Mouse (Mus musculus) CD4-positive helper T cell, adult 2 months (primary cell): ENCODE results near the gene Lck.

Experiments used
- DNase-seq: peaks from one replicate; pipeline ENCODE4 v3.0.0-alpha.2; 2012; ENCODE audit warnings: low read depth, missing footprints, low spot score

Lck gene

DNA sequence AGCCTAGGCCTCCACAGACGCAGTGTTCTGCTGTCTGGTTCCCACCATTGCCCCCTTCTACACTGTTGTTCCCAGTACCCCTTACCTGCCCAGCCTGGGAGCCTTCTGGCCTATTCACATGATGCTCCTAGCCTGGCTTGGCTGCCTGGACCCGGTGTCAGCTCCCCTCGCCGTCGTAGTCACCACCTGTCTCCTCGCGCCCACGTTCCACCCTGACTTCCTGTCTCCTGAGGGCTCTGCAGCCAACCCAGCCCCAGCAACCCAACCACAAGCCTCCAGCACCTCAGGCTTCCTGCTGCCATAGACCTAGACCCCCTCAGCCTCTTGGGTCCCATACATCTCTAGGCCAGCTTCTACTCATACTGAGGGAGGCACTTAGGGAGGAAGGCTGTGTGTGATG lies at the start of gene Lck:
Gene Lck, minus strand, starts transcription at position 212 of the 400 bp plus-strand sequence.
- DNase-seq, result peak; percentile 90

DNA sequence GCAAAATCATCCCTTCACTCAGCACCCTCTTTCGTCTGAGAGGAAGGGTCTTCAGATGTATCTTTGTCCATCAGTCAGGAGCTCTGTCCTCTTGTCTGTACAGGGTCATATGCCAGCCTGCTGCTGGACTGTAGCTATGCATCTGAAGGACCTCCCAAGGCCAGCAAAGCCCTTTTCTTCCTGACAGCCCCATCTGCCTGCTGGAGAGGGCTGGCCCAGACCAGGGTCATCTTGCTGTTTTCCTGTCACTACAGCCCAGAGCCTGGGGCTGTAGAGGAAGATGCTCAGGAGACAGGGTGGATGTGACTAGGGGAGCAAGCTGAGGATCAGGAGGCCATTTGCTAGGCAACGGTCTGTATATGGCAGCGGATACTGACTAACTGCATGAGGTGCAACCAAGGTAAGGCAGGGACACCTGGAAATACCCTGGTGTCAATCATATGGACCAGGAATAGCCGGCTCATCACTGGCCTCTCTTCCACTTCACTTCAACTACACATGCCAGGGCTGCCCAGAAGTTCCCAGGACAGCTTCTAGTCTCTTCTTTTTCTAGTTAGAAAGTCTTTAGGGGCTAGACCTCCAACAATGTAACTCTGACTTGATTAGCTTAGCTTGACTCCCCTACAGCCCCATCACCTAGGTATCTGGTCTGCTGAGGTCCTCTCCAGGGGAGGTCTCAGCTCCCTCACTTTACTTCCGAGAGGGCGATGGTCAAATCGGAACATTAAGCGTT lies 49.5 kb upstream of the Lck start:
- no peak for DNase-seq

DNA sequence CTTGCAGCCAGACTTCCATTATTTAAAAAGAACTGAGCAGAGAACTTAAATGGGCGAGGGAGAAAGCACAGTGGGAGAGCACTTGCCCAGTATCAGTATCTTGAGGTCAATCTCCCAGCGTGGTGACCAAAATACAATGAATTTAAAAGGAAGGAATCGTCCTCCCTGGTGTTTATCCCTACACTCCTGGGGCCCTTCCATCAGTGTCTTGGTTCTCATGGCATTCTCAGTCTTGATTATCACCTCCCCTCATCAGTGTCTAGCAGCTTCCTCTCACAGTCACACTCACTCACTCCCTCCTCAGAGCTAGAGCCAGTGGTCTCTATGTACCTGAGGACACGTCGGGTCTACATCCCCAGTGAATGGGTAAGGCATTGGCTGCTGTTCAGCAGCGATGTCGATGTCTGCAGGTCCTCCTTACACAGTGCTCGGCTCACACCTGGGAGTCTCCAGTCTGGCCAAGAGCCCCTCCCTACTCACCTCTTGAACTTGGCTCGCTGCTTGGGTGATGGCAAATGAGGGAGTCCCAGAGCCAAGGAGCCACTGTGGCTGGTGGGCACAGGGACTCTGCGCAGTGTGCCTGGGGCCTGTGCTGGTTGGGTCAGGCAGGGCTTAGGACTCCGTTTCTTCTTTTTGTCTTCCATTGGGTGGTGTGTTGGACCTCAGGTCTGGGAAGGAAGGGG lies 48.8 kb upstream of the Lck start:
- DNase-seq, result no peak

DNA sequence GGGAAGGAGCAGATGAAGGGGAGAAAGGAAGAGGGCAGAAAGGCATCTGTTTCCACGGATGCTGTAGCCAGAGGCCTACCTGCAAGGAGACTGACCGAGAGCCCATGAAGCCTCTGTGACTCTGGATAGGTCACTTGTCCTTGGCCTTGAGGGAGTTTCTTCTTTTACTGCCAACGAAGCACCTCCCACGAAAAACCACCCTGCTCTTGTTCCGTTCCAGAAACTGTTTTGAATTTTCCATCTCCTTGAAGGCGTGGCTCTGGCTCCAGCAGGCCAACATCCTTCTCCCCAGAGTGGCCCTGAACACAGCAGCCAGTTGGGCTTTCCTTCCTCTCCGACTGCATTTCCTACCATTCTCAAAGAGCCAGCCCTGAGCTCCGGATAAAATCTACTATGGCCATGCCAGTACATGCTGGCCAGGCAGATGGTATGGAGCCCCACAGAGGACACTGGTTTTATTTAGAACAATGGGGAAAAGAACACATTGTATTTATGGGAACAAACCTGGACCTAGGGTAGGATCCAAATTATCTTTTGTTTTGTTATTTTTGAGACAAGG lies 47.9 kb upstream of the Lck start:
- DNase-seq, result peak; percentile 63

DNA sequence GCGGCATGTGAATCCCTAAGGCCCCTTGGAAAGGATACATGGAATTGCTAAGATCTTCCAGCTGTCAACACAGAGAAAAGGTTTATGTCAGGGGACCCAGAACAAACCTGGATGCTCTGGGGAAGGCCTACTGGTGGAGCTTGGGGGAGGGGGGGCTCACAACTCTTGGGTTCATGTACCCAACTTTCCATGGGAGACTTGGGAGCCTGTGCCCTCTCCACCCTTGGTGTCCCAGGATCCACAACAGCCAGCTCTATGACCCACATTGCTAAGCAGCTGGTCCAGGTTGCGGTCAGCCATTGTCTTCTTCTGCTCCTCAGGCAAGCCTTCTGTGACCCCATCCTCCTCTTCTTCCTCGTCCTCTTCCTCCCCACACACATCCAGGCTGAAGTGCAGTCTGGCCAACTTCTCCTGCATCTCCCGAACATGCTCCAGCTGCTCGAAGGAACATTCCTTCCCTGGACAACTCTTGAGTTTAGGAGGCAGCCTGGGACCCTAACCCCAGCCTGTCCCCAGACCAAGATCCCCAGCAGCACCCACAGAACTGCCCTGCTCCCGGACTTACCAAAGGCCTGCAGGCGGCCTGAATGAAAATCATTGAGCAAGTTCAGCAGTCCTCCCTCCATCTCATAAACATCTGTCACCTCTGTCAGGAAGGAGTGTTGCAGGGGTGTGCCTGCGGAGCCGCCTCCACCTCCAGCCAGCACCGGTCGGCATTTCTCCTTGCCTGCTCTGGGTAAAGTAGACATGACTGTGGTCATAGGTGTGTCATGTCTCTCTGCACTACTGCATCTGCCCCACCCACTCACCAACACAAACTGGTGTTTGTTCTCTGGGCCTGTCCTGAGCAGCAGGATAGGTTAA lies 47.2 kb upstream of the Lck start:
- peak; percentile 51 for DNase-seq

- DNase-seq, result peak; percentile 96
Observed at GRCm38 (mm10) chr4:129618786-129619691, 45.6 kb upstream of the Lck start, which contains the start of gene Iqcc. Gene Iqcc (minus strand): TSS chr4:129619099.

GRCm38 (mm10) chr4:129618031-129618430 lies 44.6 kb upstream of the Lck start:
- DNase-seq, result no peak

DNA sequence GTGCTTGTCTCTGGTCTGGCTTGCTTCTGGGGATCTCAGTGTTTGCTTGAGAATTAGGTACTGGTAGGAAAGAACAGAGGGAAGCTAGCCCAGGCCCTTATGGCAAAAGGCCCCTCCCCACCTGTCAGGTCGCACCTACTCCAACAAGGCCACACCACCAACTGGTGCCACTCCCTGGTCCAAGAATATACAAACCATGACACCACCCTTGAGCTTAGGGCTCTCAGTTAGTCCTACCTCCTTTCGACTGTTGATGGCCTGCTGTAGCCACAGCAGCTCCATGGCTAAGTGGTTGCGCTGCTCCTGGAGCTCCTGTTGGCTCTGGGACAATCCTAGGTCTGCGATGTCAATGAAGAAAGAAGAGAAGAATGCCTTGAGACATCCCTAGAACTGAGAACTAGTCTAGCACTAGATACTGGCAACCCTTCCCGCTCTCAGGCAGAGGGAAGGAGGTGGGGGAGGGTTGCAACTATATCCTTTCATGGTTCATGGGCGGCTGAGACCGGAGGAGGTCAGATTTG lies 43.7 kb upstream of the Lck start:
- no peak for DNase-seq

- DNase-seq, result no peak
Observed at GRCm38 (mm10) chr4:129616631-129617030, 43.2 kb upstream of the Lck start.

- DNase-seq, result no peak
Observed at GRCm38 (mm10) chr4:129615801-129616290, 42.4 kb upstream of the Lck start.

- DNase-seq, result no peak
Observed at GRCm38 (mm10) chr4:129614093-129614492, 40.7 kb upstream of the Lck start, which contains the start of gene Dcdc2b. Gene Dcdc2b (minus strand): TSS chr4:129614257.

GRCm38 (mm10) chr4:129610472-129610871 lies 37.0 kb upstream of the Lck start:
- no peak for DNase-seq

GRCm38 (mm10) chr4:129610026-129610425 lies 36.6 kb upstream of the Lck start:
- peak; percentile 41 for DNase-seq

GRCm38 (mm10) chr4:129609139-129609631 lies 35.7 kb upstream of the Lck start:
- no peak for DNase-seq

DNA sequence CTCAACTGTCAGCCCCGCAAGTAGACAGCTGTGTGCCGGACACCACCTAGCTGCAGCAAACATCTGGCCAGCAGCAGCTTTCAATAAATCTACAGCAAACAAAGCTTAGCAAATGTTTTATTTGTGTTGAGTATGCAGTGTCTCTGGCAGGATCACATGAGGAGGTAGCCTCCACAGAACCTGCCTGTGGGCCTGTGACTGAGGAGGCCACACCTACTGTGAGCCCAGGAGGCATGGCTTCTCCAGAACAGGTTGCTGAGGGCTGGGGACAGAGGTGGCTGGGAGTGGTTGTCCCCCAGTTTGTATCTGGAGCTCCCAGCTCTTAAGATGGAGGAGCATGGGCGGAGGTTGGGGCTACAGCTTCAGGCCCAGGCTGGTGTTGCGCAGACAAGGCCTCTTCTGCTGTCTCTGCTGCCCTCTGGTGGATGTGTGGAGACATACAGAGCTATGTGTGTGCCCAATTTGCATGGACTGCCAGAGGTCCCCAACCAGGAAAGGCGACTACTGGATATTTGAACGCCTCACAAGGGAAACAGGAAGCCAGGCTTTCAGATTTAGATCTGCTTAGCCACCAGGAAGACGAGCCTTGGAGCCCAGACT lies 35.1 kb upstream of the Lck start:
- DNase-seq, result peak; percentile 86

DNA sequence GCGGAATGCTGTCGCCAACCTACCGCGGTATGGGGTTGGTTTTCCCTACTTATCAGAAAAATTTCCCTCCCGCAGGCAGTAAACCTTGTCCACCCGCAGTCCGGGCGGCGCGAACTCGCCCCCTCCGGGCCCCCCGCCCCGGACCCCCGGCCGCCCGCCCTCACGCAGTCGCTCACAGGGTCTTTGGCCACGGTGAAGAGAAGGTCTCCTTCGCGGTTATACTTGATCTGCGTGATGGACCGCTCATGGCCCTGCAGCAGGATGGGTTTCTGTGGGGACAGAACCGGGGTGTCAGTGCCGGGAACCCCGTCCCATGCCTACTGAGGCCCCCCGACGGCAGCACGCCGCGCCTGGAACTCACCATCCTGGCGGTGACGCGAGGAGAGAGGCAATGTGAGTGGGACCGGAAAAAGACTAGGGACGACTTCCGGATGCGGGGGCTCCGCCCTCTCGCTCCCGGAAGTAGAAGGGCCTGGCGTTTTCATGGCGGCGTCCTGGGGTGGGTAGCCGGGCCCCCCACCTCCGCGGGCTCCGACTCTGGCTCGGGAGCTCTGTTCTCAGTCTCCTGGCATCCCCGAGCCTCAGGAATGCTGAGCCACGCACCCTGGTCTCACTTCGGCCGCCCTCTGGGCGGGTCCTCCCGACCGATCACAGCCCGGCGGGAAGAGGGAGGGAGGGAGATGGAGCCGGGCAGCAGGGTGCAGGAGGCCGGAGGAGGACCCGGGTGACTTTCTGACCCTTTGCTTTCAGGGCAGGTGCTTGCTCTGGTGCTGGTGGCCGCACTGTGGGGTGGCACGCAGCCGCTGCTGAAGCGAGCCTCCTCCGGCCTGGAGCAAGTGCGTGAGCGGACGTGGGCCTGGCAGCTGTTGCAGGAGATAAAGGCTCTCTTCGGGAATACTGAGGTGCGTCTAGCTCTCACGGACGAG lies 27.1 kb upstream of the Lck start, which contains the start of the genes Eif3i and Tmem234:
Gene Eif3i, minus strand, starts transcription at position 416 of the 926 bp plus-strand sequence.
Gene Tmem234, plus strand, starts transcription at position 436 of the 926 bp plus-strand sequence.
- peak; percentile 91 for DNase-seq

GRCm38 (mm10) chr4:129588865-129589264 lies 15.4 kb upstream of the Lck start:
- no peak for DNase-seq

DNA sequence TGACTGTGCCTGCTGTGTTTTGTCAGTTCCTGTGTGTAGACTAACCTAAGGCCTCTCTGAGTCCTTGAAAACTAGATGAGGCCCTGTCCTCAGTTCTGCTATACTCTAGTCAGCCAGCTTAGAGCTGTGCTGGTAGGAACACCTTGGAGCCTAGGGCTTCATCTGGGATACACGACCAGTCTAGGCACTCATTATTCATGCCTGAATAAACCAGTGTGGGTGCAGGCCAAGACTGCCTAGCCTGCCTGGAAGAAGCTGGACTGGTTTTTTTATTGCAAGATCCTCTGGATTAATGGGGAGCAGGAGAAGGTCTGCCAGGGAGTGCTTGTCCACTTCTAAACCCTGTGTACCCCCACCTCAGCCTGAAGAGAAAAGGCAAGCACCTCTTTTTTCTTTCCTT lies 13.5 kb upstream of the Lck start:
- DNase-seq, result no peak
